Mouse (Mus musculus) thymus, adult 2 months (tissue): ENCODE results near the gene Ren1.

ENCODE experiments used
- CTCF ChIP-seq: fragments of 200-500 bp; IDR thresholded peaks from 2 replicates; pipeline ENCODE4 v1.5.1; 2012; ENCODE audit warnings: mild to moderate bottlenecking, control low read depth, low read length, moderate library complexity, borderline replicate concordance; ENCODE audit not compliant: control insufficient read depth, poor library complexity, insufficient read depth; ENCODE audit errors: extremely low read depth
- POLR2A ChIP-seq: fragments of 200-500 bp; IDR thresholded peaks from 2 replicates; pipeline ENCODE4 v1.6.1; 2012; ENCODE audit warnings: mild to moderate bottlenecking, low read length, control low read depth, moderate library complexity; ENCODE audit not compliant: control insufficient read depth, poor library complexity, insufficient read depth; ENCODE audit errors: extremely low read depth

- no peak for TF ChIP-seq POLR2A
- TF ChIP-seq CTCF = no peak
Measured at GRCm38 (mm10) chr1:133364890-133365289, 14.6 kb downstream of the Ren1 start.
